Mouse (Mus musculus): ENCODE data around the gene Ninj1.

GRCm38 (mm10) chr13:49146698-49147006 lies 40.6 kb upstream of the Ninj1 start:
- TF ChIP-seq POLR2A (IDR thresholded peaks at IDR 0.05; ENCODE audit: borderline replicate concordance, insufficient read depth, low read length) (no peak), CTCF (IDR thresholded peaks at IDR 0.05; ENCODE audit: borderline replicate concordance, insufficient read depth, low read depth, low read length) (no peak)

Measured in cerebellum, adult 2 months (tissue).